Mouse (Mus musculus) induced T-regulatory cell, adult 2 months (primary cell): ENCODE measurements around the gene Notch4.
"Not testable (repeated sequence)": the region's sequence is repeated elsewhere in the genome, so short reads cannot be mapped to it uniquely, and the experiment has no call there.

Experiments used
- DNase-seq: peaks from one replicate; pipeline ENCODE4 v3.0.0-alpha.2; 2012; ENCODE audit warnings: low read depth

Notch4 gene

DNA sequence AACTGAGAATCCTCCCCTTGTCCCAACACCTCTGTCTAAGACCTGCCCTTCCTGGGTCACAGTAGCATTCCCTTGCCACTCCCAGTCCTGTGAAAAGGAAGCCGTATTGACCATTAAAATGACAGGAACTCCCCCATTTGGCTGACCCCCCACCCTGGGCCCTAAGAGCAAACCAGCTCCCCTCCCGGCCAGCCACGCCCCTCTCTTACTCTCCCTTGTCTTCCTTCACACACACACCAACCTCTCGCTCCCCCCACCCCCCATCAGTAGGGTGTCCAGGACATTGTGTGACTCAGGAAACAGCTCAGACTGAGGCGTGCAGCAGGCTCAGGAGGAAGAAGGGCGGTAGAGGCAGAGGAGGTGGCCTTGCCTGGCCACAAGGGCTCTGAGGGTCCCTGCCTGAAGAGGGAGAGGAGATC is at the start of gene Notch4:
Notch4 (plus strand) TSS at position 266 of the 419 bp plus-strand sequence.
- no peak for DNase-seq

DNA sequence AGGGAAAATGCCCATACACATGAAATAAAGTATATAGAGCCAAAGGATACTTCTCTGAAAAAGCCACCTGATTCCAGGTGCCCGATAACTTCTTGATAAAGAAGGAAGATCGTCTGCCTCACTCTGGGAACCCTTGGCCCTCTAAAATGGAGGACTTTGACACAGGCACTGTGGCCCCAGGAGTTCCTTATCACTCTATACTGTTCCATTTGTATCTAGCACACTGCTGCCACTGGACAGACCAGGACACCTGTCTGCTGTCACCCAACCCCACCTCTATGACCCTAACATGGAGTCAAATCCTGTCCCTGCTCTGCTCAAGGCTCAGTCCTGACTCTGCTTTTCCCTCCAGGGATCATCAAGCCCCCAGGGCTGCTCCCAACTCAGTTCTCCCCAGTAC is 47.6 kb upstream of the Notch4 start:
- no peak for DNase-seq

DNA sequence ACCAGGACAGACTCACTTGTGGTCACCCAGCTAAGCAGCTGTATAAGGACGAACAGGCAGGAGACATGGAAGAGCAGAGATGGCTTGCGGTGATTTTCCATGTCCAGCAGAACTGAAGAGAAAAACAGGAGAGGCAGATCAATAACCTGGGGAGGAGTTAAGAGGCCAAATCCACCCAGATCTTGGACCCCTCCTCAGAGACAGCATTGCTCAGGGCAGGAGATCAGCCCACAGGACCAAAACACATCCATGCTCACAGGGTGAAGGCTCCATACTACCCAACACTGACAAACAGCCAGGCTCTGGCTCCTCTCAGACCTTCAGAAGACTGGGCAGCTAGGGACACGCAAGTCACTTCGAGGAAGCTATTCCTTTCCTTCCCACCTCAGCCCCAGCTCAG is 46.8 kb upstream of the Notch4 start, which contains the start of gene Btnl6:
Btnl6 (minus strand) TSS at position 101 of the 400 bp plus-strand sequence.
- DNase-seq = no peak

GRCm38 (mm10) chr17:34517795-34518194 is 46.3 kb upstream of the Notch4 start:
- DNase-seq = no peak

DNA sequence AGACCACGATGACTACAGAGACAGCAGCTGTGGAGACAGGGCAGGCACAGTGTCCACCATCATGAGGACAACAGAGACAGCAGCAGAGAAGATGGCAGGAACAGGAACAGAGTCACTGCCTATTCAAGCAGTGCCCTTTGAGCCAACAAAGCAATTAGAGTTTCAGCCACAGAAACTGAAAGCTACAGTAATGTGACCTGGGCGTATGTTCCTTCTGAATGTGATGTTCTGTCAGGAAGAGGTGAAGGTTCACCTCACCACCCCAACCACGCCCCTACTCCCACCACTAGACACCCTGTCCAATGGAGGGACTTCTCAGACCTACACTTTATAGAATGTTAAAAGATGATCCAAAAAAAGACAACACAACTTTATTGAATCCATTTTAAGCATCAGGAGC is 45.5 kb upstream of the Notch4 start:
- DNase-seq = not testable (repeated sequence)

DNA sequence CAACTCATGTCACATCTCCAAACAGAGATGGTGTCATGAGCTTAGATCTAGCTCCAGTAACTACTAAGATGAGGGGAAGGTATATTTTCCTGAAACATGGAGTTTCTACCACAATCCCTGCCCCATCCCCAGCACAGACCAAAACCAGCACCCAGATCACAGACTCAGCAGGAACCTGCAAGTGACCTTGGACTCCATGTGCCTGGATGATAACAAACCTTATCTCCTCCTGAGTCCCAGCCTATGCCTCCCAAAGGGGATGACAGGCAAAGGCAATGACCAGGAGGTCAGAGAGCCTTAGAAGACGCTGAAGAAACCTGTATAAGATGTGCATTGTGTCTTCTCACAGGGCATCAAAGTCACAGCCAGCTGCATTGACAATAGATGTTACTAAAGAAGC is 45.1 kb upstream of the Notch4 start:
- no peak for DNase-seq

DNA sequence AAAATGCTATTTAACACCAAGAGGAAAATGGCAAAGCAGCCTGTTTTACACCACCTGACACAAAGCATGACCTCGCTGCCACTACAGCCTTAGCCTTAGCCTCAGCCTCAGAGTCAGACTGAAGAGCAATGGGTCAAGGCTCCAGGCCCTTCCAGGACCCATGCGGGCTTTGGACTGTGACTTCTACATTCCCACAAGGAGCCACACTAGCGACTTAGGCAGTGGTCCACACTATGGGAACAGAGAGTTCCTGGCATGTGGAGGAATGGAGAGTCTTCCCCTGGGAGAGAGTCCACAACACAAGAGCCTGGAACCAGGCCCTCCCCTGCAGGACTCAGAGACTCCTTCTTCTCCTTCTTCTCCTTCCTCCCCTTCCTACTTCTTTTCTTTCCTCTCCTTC is 31.4 kb upstream of the Notch4 start:
- DNase-seq = no peak

GRCm38 (mm10) chr17:34543567-34543966 is 20.5 kb upstream of the Notch4 start:
- not testable (repeated sequence) for DNase-seq

DNA sequence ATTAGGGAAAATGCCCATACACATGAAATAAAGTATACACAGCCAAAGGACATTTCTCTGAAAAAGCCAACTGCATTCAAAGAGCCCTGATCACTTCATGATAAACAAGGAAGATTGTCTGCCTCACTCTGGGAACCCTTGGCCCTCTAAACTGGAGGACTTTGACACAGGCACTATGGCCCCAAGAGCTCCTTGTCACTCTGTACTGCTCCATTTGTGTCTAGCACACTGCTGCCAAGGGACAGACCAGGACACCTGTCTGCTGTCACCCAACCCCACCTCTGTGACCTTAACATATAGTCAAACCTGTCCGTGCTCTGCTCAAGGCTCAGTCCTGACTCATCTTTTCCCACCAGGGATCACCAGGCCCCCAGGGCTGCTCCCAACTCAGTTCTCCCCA is 17.3 kb upstream of the Notch4 start:
- DNase-seq = no peak

DNA sequence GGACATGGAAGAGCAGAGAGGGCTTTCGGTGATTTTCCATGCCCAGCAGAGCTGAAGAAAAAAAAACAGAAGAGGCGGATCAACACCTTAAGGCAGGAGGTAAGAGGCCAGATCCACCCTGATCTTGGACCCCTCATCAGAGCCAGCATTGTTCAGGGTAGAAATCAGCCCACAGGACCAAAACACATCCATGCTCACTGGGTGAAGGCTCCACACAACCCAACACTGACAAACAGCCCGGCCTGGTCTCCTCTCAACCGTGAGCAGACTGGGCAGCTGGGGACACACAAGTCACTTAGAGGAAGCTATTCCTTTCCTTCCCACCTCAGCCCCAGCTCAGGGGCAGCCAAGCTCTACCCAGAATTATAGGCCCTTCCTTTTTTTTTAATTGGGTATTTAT is 16.5 kb upstream of the Notch4 start:
- no peak for DNase-seq

GRCm38 (mm10) chr17:34549156-34549555 is 14.9 kb upstream of the Notch4 start:
- no peak for DNase-seq

GRCm38 (mm10) chr17:34549843-34550242 is 14.2 kb upstream of the Notch4 start:
- no peak for DNase-seq

DNA sequence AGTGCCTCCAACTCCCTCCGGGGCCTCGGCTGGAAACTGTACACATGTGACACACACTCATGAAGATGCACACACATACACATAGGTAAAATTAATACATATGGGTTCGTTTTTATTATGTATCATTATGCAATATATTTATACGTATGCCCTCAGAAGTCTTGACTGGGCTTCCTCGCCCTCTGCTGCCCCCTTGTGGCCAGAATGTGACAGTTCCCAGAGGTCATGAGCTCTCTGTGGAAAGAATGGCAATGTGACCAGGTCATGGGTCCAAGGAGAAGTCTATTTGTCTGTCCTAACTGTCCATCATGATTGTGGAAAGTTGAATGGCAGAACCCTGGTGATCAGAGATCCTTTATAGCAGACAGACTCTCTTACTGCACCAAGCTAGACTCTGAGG is 8.6 kb upstream of the Notch4 start:
- DNase-seq = peak; percentile 85

- DNase-seq = no peak
Observed at GRCm38 (mm10) chr17:34556406-34556805, 7.7 kb upstream of the Notch4 start.

DNA sequence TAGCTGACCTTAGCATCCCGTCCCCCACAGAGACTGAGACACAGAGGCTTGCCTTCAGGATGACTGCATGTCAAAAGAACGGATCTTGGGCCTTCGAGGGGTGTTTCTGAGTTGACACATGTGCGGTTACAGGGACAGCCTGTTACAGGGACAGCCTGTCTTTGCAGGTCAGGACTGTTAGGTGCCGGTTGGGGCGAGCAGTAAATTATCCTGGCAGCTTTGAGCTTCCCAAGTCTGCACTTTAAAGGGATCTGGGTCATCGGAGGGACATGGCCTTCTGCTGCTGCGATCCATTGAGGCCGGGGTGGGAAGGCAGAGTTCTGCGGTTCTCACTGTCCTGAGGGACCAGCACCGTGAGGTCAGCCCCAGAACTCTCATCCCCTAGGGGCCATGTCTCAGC is 6.7 kb upstream of the Notch4 start:
- no peak for DNase-seq

GRCm38 (mm10) chr17:34559116-34559515 is 5.0 kb upstream of the Notch4 start:
- no peak for DNase-seq

GRCm38 (mm10) chr17:34559895-34560294 is 4.2 kb upstream of the Notch4 start:
- peak; percentile 59 for DNase-seq

DNA sequence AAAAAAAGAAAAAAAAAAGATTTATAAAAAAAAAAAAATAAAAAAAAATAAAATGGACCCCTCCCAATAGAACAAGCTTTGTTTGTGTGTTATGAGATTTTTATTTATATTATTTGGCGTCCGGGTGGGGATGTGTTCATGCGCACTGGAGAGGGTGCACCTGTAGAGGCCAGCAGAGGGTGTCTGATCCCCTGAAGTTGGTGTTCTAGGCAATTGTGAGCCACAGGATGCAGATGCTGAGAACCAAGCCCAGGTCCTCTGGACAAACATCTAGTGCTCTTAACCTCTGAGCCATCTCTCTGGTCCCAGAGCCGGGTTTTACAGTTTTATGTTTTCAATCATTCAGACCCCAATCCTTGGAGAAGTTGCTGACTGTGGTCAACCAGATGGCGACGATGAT is 3.6 kb upstream of the Notch4 start:
- no peak for DNase-seq

DNA sequence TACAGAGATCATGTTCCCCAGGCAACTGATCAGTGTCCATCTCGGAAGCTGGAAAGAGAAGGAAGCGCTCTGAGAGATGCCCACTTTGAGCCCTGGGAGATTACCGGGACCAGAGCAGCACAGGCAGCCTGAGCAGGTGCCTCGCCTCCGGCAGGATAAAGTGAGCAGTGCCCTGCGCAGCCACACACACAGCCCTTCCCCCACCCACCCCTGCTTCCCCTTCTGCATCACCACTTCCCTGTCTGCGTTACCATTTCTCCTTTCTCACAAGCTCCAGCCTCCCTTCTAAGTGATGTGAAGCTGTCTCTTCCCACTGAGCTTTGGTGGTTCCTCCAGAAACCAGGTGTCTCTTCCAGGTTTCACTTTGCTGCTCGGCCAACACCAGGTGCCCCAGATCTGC is 2.9 kb upstream of the Notch4 start:
- no peak for DNase-seq

- no peak for DNase-seq
Observed at GRCm38 (mm10) chr17:34562595-34562994, 1.5 kb upstream of the Notch4 start.

- DNase-seq = no peak
Observed at GRCm38 (mm10) chr17:34563354-34563753, 714 bp upstream of the Notch4 start.

DNA sequence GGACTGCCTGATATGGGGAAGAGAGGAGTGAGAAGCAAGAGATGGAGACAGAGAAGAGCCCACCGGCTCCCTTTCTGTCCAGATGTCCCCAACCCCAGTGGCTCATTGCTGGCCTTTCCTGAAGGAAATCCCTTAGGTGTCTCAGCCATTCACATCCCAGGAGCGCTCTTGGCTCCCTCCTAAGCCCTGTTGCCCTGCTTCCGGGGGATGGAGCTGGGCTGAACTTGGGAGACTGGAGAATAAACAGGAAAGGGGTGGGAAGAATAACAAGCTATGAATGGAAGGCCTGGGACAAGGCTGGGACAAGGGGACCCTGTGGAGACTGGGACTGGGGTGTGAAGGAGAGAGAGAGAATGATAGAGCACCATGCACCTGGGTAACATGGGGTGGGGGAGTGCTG is 728 bp downstream of the Notch4 start:
- no peak for DNase-seq

DNA sequence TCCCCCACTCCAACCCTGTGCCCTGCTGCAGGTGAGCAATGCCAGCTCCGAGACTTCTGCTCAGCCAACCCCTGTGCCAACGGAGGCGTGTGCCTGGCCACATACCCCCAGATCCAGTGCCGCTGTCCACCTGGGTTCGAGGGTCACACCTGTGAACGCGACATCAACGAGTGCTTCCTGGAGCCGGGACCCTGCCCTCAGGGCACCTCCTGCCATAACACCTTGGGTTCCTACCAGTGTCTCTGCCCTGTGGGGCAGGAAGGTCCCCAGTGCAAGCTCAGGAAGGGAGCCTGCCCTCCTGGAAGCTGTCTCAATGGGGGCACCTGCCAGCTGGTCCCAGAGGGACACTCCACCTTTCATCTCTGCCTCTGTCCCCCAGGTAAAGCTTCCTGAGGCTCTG is 3.2 kb downstream of the Notch4 start:
- no peak for DNase-seq

DNA sequence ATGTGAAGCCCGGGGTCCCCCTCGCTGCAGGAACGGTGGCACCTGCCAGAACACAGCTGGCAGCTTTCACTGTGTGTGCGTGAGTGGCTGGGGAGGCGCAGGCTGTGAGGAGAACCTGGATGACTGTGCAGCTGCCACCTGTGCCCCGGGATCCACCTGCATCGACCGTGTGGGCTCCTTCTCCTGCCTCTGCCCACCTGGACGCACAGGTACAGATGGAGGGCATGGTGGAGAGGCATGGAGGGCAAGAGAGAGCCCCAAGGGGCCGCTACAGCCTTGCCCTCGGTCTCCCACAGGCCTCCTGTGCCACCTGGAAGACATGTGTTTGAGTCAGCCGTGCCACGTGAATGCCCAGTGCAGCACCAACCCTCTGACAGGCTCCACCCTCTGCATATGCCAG is 4.4 kb downstream of the Notch4 start:
- no peak for DNase-seq

DNA sequence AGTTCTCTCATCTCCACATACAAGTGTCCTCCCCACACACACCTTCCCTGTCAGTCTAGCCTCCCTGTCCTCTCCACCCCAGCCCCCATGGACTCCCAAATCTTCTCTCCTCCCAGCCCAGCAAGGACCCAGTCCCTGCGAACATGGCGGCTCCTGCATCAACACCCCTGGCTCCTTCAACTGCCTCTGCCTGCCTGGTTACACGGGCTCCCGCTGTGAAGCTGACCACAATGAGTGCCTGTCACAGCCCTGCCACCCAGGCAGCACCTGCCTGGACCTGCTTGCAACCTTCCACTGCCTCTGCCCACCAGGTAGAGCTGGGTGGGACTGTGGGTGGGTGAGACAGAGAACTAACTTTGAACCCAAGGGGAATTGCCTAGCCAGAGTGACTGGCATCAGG is 5.9 kb downstream of the Notch4 start:
- DNase-seq = no peak
